Mouse (Mus musculus): ENCODE data around the gene Tnfrsf1b. TPM values are rescaled to one million over a fixed set of nuclear protein-coding genes. Genes with fewer than 3 reads are reported as not detected.

Gene Tnfrsf1b
- total RNA-seq, 4 experiments from 2014 or later: 2.7 to 6.6 (median 4.6) TPM

GRCm38 (mm10) chr4:145257751-145258434, 11.2 kb upstream of the Tnfrsf1b start:
- DNase-seq (ENCODE audit: low spot score in 2 of 2): no peak

- no peak for DNase-seq (ENCODE audit: low spot score in 2 of 2)
Observed at GRCm38 (mm10) chr4:145256144-145256543, 9.5 kb upstream of the Tnfrsf1b start.

GRCm38 (mm10) chr4:145254418-145254817, 7.7 kb upstream of the Tnfrsf1b start:
- DNase-seq (ENCODE audit: low spot score in 2 of 2): no peak

- DNase-seq (ENCODE audit: low spot score in 2 of 2): no peak
Observed at GRCm38 (mm10) chr4:145252611-145253010, 5.9 kb upstream of the Tnfrsf1b start.

- DNase-seq (ENCODE audit: low spot score in 2 of 2): no peak
Observed at GRCm38 (mm10) chr4:145251546-145251945, 4.9 kb upstream of the Tnfrsf1b start.

GRCm38 (mm10) chr4:145250002-145250401, 3.3 kb upstream of the Tnfrsf1b start:
- DNase-seq (ENCODE audit: low spot score in 2 of 2): no peak

- DNase-seq (ENCODE audit: low spot score in 2 of 2): no peak
Observed at GRCm38 (mm10) chr4:145247556-145247955, 886 bp upstream of the Tnfrsf1b start.

GRCm38 (mm10) chr4:145245581-145245980, 1.1 kb downstream of the Tnfrsf1b start:
- no peak for DNase-seq (ENCODE audit: low spot score in 2 of 2)

GRCm38 (mm10) chr4:145244676-145245075, 2.0 kb downstream of the Tnfrsf1b start:
- DNase-seq (ENCODE audit: low spot score in 2 of 2): no peak

GRCm38 (mm10) chr4:145242719-145243350, 3.8 kb downstream of the Tnfrsf1b start:
- DNase-seq (ENCODE audit: low spot score in 2 of 2): no peak

GRCm38 (mm10) chr4:145240723-145241231, 5.9 kb downstream of the Tnfrsf1b start:
- DNase-seq (ENCODE audit: low spot score in 2 of 2): no peak

GRCm38 (mm10) chr4:145239049-145239830, 7.4 kb downstream of the Tnfrsf1b start:
- peak; percentile 15 to 24 for DNase-seq (ENCODE audit: low spot score in 2 of 2)

- no peak for DNase-seq (ENCODE audit: low spot score in 2 of 2)
Observed at GRCm38 (mm10) chr4:145236027-145236426, 10.6 kb downstream of the Tnfrsf1b start.

GRCm38 (mm10) chr4:145233487-145234228, 13.0 kb downstream of the Tnfrsf1b start:
- DNase-seq (ENCODE audit: low spot score in 2 of 2): no peak

GRCm38 (mm10) chr4:145231732-145232131, 14.9 kb downstream of the Tnfrsf1b start:
- DNase-seq (ENCODE audit: low spot score in 2 of 2): no peak

- DNase-seq (ENCODE audit: low spot score in 2 of 2): no peak
Observed at GRCm38 (mm10) chr4:145230647-145231046, 16.0 kb downstream of the Tnfrsf1b start.

- no peak for DNase-seq (ENCODE audit: low spot score in 2 of 2)
Observed at GRCm38 (mm10) chr4:145229524-145230163, 17.0 kb downstream of the Tnfrsf1b start.

- DNase-seq (ENCODE audit: low spot score in 2 of 2): no peak
Observed at GRCm38 (mm10) chr4:145229051-145229450, 17.6 kb downstream of the Tnfrsf1b start.

GRCm38 (mm10) chr4:145224613-145225012, 22.1 kb downstream of the Tnfrsf1b start:
- no peak for DNase-seq (ENCODE audit: low spot score in 2 of 2)

GRCm38 (mm10) chr4:145222064-145222463, 24.6 kb downstream of the Tnfrsf1b start:
- DNase-seq (ENCODE audit: low spot score in 2 of 2): no peak

- DNase-seq (ENCODE audit: low spot score in 2 of 2): no peak
Observed at GRCm38 (mm10) chr4:145221379-145221778, 25.3 kb downstream of the Tnfrsf1b start.

All from layer of hippocampus, adult 8-10 months (tissue).